Mouse (Mus musculus): Measurements from ENCODE around the gene Vdr. TPM values are rescaled to one million over a fixed set of nuclear protein-coding genes. Genes with fewer than 3 reads are reported as not detected.
A peak's percentile ranks its signal among the peaks of the same experiment; 100 is the strongest.

Vdr gene
- total RNA-seq, 1 experiment from 2014 or later: 6.6 TPM

DNA sequence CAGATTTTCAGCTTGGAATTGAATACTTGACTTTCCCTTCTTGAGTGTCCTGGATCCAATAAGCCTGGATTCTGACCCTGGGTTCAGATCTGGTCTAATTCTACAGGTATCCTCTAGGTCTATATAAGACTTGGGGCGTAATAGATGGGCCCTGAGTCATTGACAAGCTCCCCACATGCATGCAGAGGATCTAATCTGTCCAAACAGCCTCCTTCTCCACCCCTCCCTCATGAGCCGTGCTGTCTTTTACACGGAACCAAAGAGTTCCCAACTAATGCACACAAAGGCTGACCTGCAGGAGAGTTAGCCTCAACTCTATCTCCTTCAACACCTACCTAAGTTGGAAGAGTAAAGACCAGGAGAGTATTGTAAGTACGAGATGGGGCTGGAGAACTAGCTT, 63.1 kb downstream of the Vdr start:
- no peak for DNase-seq

DNA sequence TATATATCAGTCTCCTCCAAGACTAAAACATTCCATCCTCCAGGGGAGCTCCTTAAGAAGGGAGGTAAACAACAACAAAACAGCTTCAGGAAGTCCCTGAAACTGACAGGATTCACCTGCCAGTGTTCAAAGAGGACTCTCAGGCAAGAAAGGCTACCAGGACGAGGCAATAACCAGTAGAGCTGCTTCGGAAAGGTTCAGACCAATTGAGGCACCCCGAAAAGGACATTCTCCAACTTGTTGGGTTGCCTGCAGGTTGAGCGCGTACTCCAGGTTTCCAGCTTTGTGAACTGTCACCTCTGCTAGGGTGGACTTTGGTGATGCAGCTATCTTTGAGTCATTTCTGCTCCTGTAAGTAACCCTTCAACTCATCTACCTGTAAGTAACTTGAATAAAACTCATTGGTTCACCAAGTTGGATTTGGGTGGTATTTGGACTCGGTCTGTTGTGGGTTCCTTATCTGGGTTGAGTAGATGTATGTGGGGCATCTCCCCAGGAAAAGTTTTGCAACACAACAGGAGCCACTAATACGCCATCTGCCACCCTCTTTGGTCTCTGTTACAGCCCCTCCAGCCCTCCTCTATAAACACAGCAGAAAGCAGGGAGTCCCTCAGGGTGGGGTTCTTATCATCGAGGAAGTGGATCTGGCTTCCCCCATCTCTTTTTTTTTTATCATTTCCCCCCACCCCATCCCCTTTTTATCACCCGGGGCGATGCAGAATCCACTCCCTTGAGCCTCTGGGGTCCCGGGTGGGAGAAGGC, 64.1 kb downstream of the Vdr start:
- no peak for DNase-seq

- DNase-seq: no peak
Observed at GRCm38 (mm10) chr15:97844037-97845034, 66.1 kb downstream of the Vdr start, which contains the start of gene Hdac7. Gene Hdac7 (minus strand): TSS chr15:97844502.

GRCm38 (mm10) chr15:97843247-97843651, 67.2 kb downstream of the Vdr start:
- no peak for DNase-seq

DNA sequence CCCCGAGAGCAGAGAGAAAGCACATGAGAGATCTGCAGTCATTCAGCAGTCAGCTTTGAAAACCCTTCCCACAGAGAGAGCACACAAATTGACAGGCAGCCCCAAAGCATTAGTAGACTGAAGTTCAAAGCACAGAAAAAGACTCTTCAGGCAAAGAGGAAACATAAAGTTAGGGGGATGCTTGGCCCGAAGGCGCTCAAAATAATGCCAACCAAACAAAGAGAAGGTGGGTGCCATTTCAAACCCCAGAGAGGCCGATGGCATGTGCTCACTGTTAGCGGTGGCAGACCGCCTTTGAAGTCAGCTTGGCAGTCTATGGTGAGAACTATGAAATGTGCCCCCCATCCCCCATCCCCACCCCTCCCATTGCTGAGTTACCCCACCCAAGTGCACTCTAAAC, 68.4 kb downstream of the Vdr start:
- no peak for DNase-seq

DNA sequence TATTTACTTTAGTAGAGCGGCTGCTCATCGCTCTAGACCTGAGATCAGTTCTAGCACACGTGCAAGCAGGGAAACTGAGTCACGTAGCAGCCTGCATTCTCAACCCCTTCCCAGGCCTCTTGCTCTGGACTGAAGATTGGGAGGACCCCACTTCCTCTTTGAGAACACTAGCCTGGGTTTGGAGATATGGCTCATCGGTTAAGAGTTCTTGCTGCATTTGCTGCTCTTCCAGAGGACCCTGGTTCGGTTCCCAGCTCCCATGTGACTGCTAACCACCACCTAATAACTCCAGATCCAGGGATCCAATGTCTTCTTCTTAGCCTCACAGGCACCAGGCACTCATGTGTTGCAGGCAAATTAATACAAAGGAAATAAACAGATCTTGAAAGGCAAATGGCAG, 69.0 kb downstream of the Vdr start:
- DNase-seq: no peak

DNA sequence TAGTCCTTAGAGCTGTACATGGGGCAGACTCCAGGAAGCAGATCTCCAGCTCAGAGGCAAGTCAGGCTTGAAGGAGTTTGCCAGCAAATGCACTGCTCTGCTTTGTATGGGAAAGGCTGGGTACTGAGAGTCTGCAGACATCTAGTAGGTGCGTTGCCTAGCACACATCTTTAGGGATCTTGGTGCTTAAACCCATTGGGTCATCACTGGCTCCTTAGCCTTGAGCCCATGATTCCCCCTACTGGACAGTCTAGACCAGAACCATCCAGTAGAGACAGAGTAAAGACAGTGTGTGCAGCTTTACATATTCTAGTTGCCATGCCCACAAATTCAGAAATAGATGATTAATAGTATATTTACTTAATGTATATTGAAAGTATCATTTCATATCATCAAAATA, 69.6 kb downstream of the Vdr start:
- no peak for DNase-seq

DNA sequence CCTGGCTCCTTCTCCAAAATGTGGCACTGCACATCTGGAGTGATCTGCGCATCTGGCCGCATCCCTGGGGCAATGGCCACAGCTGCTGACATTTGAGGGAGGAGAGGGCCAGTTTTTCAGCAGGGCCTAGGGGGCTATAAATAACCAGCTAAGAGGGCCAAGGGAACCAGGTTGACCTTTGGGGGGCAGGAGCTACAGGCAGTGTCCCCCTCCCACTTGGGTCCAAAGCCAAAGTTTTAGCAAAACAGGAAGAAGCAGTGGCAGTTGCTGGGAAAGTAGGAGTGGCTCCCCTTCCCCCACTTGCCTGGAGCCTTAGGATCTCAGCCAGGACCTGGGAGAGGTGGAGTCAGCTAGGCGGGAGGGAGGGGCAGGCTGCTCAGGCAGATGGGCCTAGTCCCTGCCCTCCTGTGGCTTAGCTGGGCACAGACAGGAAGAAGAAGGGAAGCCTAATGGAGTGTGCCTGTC, 70.4 kb downstream of the Vdr start:
- peak; percentile 87 for DNase-seq

GRCm38 (mm10) chr15:97839473-97839872, 71.0 kb downstream of the Vdr start:
- DNase-seq: no peak

GRCm38 (mm10) chr15:97839012-97839411, 71.4 kb downstream of the Vdr start:
- no peak for DNase-seq

DNA sequence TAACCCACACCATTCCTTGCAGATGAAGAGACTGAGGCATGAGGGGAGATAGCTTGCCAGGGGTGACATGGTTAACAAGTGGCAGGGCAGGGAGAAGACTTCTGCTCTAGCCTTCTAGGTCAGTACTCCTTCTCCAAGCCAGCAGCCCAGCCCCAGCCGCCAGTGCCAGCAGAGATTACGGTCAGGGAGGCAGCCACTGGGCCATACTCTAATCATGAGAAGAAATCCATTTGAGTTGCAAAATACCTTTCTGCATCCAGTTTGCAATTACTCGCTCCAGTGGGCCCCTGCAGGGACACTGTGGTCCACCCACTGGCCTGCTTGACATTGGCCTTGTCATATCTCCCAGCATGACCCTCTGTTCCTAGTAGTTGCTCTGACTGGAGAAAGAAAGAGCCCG, 72.0 kb downstream of the Vdr start:
- DNase-seq: no peak

GRCm38 (mm10) chr15:97837491-97838061, 72.9 kb downstream of the Vdr start:
- no peak for DNase-seq

DNA sequence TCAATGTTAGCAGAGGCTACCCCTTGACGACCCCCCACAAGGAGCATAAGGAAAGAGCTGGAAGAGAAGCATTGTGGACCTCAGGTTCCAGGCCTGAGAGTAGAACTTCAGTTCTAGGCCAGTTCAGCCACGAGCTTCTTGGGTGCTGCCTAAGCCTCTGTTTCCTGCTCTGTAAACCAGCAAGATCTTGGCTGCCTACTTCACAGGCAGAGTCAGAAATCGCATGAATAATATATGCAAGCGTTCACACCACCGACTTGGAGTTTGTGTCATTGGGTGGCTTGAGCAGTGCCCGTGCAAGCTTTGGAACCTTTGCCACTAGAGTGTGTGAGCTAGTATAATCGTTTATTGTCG, 73.6 kb downstream of the Vdr start:
- no peak for DNase-seq

DNA sequence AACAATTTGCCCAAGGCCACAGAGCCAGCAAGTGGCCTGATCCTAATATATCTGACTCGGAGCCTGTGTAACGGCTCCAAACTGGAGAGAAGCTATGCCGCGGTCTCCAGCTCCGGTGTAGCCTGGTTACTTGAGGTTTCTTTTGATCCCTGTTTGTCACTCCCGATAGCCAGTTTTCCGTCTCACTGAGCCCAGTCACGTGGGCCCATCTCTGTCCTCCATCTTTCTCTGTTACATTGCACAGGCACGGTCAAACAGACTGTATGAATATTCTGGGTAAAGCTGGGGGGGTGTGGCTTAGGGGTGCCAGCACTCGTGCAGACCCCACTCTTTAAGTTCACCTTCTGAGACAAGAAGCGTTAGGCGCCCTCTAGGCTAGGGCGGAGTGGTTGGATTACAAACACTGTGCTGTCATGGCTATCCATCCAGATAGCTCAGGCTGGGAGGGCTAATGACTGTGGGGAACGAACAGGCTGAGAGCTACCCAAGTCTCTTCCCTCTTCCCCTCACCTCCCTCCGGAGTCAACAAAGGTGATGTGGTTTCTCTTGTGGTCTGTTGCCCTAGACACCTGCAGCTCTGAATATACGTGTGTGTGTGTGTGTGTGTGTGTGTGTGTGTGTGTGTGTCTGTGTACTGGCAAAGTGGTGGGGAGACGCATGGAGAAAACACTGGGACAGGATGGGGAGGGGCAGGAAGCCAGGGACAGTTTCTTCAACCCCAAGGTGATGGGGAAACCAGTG, 74.1 kb downstream of the Vdr start:
- no peak for DNase-seq

DNA sequence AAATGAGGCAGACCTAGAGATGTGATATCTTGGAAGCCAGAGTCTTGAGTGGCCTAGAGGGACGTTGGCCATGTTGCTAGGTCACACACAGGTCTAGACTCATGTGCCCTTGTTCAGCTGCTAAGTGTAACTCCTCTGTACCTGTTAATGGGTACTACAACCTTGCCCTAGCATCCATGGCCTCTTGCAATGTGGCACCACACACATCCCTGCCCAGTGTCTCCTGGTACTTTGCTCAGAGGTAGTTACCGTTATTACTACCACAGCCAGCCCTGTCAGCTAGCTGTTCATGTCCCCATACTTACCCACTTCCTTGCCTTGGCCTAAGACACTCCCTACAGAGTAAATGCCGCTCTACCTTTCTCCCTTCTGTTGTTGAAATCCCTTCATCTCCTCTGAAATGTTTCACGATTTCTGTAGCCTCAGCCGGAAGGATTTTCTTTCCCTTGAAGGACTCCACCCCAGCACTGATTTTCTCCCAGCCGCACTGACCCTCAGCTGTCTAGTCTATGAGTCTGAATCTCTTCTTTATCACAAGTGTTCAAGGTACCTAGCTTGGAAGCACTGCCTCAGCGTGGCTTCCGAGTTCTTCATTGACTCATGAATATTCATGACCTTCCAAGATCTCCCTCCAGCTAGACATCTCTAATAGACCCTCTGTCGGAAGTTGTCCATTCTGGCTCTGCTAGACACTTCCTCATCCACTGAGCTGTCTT, 77.5 kb downstream of the Vdr start:
- DNase-seq: no peak

DNA sequence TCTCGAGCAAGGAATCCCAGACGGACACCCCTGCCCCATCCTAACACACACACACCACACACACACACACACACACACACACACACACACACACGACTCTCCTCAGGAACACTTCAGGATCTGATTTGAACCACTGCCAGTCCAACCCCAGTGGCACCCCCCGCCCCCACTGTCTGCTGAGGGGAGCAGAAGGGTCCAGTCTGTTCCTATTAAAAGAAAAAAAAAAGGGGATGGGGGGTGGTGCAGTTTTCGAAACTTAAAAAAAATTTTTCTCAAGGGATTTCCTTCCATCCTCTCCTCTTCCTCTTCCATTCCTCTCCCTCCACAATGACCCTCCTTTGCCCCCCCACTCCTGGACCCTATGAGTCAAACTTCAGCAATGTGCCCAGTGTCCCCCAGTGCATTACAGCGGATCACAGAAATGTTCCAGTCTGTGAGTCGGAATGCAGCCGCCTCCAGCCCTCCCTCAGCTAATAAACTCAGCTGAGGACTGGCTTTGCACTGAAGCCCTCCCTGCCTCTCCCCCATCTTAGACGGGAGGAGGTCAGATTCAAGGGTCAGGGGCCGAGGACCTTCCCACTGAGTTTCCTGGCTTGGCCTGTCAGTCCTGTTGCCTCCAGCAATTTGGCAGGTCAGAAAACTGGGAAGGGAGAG, 78.3 kb downstream of the Vdr start:
- DNase-seq: peak; percentile 71

DNA sequence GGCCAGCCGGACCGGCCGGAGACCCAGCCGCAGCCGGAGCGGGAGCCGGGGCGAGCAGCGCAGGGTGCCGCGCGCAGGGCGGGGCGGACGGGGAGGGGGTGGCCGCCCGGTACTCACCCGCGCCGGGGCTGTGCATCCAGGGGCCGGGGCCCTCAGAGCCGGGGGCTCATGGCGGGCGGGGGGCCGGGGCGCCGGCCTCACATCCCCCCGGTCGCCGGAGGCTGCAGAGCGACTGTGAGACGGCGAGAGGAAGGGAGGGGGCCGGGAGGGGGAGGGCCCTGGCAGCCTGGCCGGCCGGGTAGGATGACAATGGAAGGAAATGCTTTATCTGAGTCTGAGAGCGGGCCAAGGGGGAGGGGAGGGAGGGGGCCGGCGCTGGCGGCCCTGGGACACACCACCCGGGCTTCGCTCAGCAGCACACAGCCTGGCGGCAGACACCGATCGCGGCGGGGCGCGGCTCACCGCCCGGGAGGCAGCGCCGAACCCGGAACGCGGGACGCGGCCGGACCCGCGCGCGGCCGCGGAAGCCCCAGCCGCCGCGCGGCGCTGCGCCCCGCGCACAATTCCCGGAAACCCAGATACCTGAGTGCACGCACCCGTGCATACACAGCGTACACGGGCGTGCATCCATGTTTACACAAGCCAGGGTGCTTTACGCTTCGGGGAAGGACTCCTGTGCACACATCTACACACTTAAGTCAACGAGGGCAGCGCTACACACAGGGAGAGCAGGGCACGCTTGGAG, 79.0 kb downstream of the Vdr start:
- peak; percentile 85 for DNase-seq

GRCm38 (mm10) chr15:97830788-97831241, 79.6 kb downstream of the Vdr start:
- DNase-seq: peak; percentile 75

- DNase-seq: no peak
Observed at GRCm38 (mm10) chr15:97830253-97830787, 80.1 kb downstream of the Vdr start.

GRCm38 (mm10) chr15:97829432-97829831, 81.0 kb downstream of the Vdr start:
- DNase-seq: no peak

All from adrenal gland, postnatal 14 days (tissue).